Mouse (Mus musculus): ENCODE data around the gene Oas2. TPM values are rescaled to one million over a fixed set of nuclear protein-coding genes. Genes with fewer than 3 reads are reported as not detected.
A peak's percentile ranks its signal among the peaks of the same experiment; 100 is the strongest.

Oas2 gene
- total RNA-seq, 2 experiments from 2014 or later: 0.40 TPM; not detected in 1

- no peak for DNase-seq (ENCODE audit: low spot score in 2 of 2)
- intact Hi-C loops (cut with DNase I): no loop called here
Observed at GRCm38 (mm10) chr5:120700996-120701790, 48.5 kb downstream of the Oas2 start.

- intact Hi-C loops (cut with DNase I): no loop called here
- DNase-seq (ENCODE audit: low spot score in 2 of 2): peak; percentile 44 to 55
Observed at GRCm38 (mm10) chr5:120698801-120699391, 50.8 kb downstream of the Oas2 start.

- DNase-seq (ENCODE audit: low spot score in 2 of 2): no peak
- intact Hi-C loops (cut with DNase I): no loop called here
Observed at GRCm38 (mm10) chr5:120698181-120698580, 51.5 kb downstream of the Oas2 start.

GRCm38 (mm10) chr5:120696865-120697264 is 52.8 kb downstream of the Oas2 start:
- DNase-seq (ENCODE audit: low spot score in 2 of 2): no peak
- intact Hi-C loops (cut with DNase I): no loop called here

GRCm38 (mm10) chr5:120696057-120696743 is 53.5 kb downstream of the Oas2 start:
- intact Hi-C loops (cut with DNase I): no loop called here
- DNase-seq (ENCODE audit: low spot score in 2 of 2): no peak

GRCm38 (mm10) chr5:120694695-120695074 is 55.0 kb downstream of the Oas2 start:
- intact Hi-C loops (cut with DNase I): no loop called here
- peak in 1 of 2 experiments; percentile 38 for DNase-seq (ENCODE audit: low spot score in 2 of 2)

GRCm38 (mm10) chr5:120693931-120694694 is 55.5 kb downstream of the Oas2 start:
- intact Hi-C loops (cut with DNase I): no loop called here
- DNase-seq (ENCODE audit: low spot score in 2 of 2): no peak

- DNase-seq (ENCODE audit: low spot score in 2 of 2): no peak
- intact Hi-C loops (cut with DNase I): no loop called here
Observed at GRCm38 (mm10) chr5:120692034-120692433, 57.6 kb downstream of the Oas2 start.

- intact Hi-C loops (cut with DNase I): no loop called here
- no peak for DNase-seq (ENCODE audit: low spot score in 2 of 2)
Observed at GRCm38 (mm10) chr5:120690417-120690816, 59.2 kb downstream of the Oas2 start.

GRCm38 (mm10) chr5:120688434-120688833 is 61.2 kb downstream of the Oas2 start:
- intact Hi-C loops (cut with DNase I): no loop called here
- DNase-seq (ENCODE audit: low spot score in 2 of 2): no peak

- intact Hi-C loops (cut with DNase I): no loop called here
- no peak for DNase-seq (ENCODE audit: low spot score in 2 of 2)
Observed at GRCm38 (mm10) chr5:120687897-120688296, 61.8 kb downstream of the Oas2 start.

GRCm38 (mm10) chr5:120687484-120687851 is 62.2 kb downstream of the Oas2 start:
- DNase-seq (ENCODE audit: low spot score in 2 of 2): no peak
- intact Hi-C loops (cut with DNase I): no loop called here

- no peak for DNase-seq (ENCODE audit: low spot score in 2 of 2)
- intact Hi-C loops (cut with DNase I): no loop called here
Observed at GRCm38 (mm10) chr5:120686749-120687483, 62.7 kb downstream of the Oas2 start.

- intact Hi-C loops (cut with DNase I): no loop called here
- no peak for DNase-seq (ENCODE audit: low spot score in 2 of 2)
Observed at GRCm38 (mm10) chr5:120685678-120686077, 64.0 kb downstream of the Oas2 start.

- intact Hi-C loops (cut with DNase I): no loop called here
- no peak for DNase-seq (ENCODE audit: low spot score in 2 of 2)
Observed at GRCm38 (mm10) chr5:120682982-120683771, 66.5 kb downstream of the Oas2 start.

GRCm38 (mm10) chr5:120680918-120681317 is 68.7 kb downstream of the Oas2 start:
- intact Hi-C loops (cut with DNase I): loop anchor here (1.0 kb wide), 1 partner anchor 30 kb away; the partner anchor contains the start of gene Dtx1
- DNase-seq (ENCODE audit: low spot score in 2 of 2): peak; percentile 49 to 62

All from left cerebral cortex, postnatal 14 days (tissue).